Mouse (Mus musculus) liver, adult 2 months (tissue): ENCODE measurements around the gene 4930433I11Rik.
"Not testable (repeated sequence)": the region's sequence is repeated elsewhere in the genome, so short reads cannot be mapped to it uniquely, and the experiment has no call there.

Experiments
- CTCF ChIP-seq: fragments of 200-500 bp; IDR thresholded peaks from 2 replicates; pipeline ENCODE4 v1.5.1; 2011; ENCODE audit warnings: low read depth, low read length, control low read depth
- POLR2A ChIP-seq: fragments of 200-500 bp; IDR thresholded peaks from 2 replicates; pipeline ENCODE4 v1.6.1; 2011; ENCODE audit warnings: low read length, control low read depth; ENCODE audit not compliant: insufficient read depth; ENCODE audit errors: extremely low read depth

GRCm38 (mm10) chr7:41044058-41044457 lies 56.7 kb downstream of the 4930433I11Rik start:
- TF ChIP-seq CTCF, POLR2A: not testable (repeated sequence)
